Mouse (Mus musculus) adrenal gland, adult 10 weeks (tissue): ENCODE data around the gene Atpaf2. TPM values are rescaled to one million over a fixed set of nuclear protein-coding genes. Genes with fewer than 3 reads are reported as not detected.

Experiments
- polyA plus RNA-seq: library from polyadenylated mRNA; stranded (reverse); fragments of 350-450 nt; fragmentation: Illumina TruSeq; extraction: RNeasy Lipid Tissue Mini Kit (QIAGEN cat#74804); gene quantifications from one replicate; pipeline ENCODE4 v1.2.3, GENCODE M21; 2014; ENCODE audit warnings: low read depth, low replicate concordance

Gene Atpaf2
- polyA plus RNA-seq: 16.2 TPM

GRCm38 (mm10) chr11:60417717-60418472 lies at the start of gene Atpaf2:
TSS of gene Atpaf2 (minus strand) at chr11:60418457.

GRCm38 (mm10) chr11:60454080-60454744 lies 36.0 kb upstream of the Atpaf2 start, which contains the start of gene Drg2:
TSS of gene Drg2 (plus strand) at chr11:60454591.

GRCm38 (mm10) chr11:60416963-60417716 lies 1.1 kb downstream of the Atpaf2 start, which contains the start of gene Gid4:
TSS of gene Gid4 (plus strand) at chr11:60417145.

GRCm38 (mm10) chr11:60352559-60353411 lies 65.5 kb downstream of the Atpaf2 start, which contains the start of the genes Tom1l2 and Drc3:
TSS of gene Tom1l2 (minus strand) at chr11:60352905.
TSS of gene Drc3 (plus strand) at chr11:60353329.

Other genes starting within 250 kb of the Atpaf2 start
- gene Srebf1, start 195.9 kb downstream of the Atpaf2 start, polyA plus RNA-seq: 2.0 TPM
- 23.9 TPM for gene Tom1l2, start 65.6 kb downstream of the Atpaf2 start, polyA plus RNA-seq
- gene Drc3, start 65.1 kb downstream of the Atpaf2 start, polyA plus RNA-seq: 0.82 TPM
- 71.3 TPM for gene Gid4, start 1.3 kb downstream of the Atpaf2 start, polyA plus RNA-seq
- 26.8 TPM for gene Drg2, start 36.1 kb upstream of the Atpaf2 start, polyA plus RNA-seq
- gene Myo15, start 50.9 kb upstream of the Atpaf2 start, polyA plus RNA-seq: 0.06 TPM
- 89.8 TPM for gene Alkbh5, start 117.9 kb upstream of the Atpaf2 start, polyA plus RNA-seq